Mouse (Mus musculus) thymus, adult 2 months (tissue): ENCODE results near the gene Wdr74.

ENCODE experiments used
- CTCF ChIP-seq: fragments of 200-500 bp; IDR thresholded peaks from 2 replicates; pipeline ENCODE4 v1.5.1; 2012; ENCODE audit warnings: mild to moderate bottlenecking, control low read depth, low read length, moderate library complexity, borderline replicate concordance; ENCODE audit not compliant: control insufficient read depth, poor library complexity, insufficient read depth; ENCODE audit errors: extremely low read depth
- POLR2A ChIP-seq: fragments of 200-500 bp; IDR thresholded peaks from 2 replicates; pipeline ENCODE4 v1.6.1; 2012; ENCODE audit warnings: mild to moderate bottlenecking, low read length, control low read depth, moderate library complexity; ENCODE audit not compliant: control insufficient read depth, poor library complexity, insufficient read depth; ENCODE audit errors: extremely low read depth

DNA sequence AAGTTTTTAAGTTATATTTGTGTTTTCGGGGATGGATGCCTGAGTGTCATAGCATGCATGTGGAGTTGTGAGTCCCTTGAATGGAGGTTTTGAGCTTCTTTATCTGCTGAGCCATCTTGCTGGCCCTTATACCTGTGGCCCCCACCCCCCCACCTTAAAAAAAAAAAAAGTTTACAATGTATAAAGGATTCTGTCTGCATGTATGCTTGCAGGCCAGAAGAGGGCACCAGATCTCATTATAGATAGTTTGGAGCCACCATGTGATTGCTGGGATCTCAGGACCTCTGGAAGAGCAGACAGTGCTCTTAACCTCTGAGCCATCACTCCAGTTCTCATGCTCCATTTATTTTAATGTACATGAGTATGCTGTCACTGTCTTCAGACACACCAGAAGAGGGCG lies 11.7 kb downstream of the Wdr74 start:
- TF ChIP-seq POLR2A (no peak), CTCF (no peak)
